Mouse (Mus musculus) left cerebral cortex, adult 18-20 months (tissue): ENCODE data around the gene Cd274. TPM values are rescaled to one million over a fixed set of nuclear protein-coding genes. Genes with fewer than 3 reads are reported as not detected.
"Not testable (repeated sequence)": the region's sequence is repeated elsewhere in the genome, so short reads cannot be mapped to it uniquely, and the experiment has no call there.

Experiments
- DNase-seq, 2 experiments: peaks; one replicate each; pipeline ENCODE4 v3.0.0; 2021 to 2022; ENCODE audit warnings: low spot score in 2 of 2, mixed read lengths in 1 of 2
- total RNA-seq, 2 experiments: library from RNA; stranded (reverse); gene quantifications; 2 replicates each; pipeline ENCODE4 v1.2.3; 2021

The Cd274 gene
- total RNA-seq, 2 experiments from 2014 or later: 1.3 to 1.8 TPM

GRCm38 (mm10) chr19:29391279-29391678, 24.0 kb downstream of the Cd274 start:
- no peak for DNase-seq

DNA sequence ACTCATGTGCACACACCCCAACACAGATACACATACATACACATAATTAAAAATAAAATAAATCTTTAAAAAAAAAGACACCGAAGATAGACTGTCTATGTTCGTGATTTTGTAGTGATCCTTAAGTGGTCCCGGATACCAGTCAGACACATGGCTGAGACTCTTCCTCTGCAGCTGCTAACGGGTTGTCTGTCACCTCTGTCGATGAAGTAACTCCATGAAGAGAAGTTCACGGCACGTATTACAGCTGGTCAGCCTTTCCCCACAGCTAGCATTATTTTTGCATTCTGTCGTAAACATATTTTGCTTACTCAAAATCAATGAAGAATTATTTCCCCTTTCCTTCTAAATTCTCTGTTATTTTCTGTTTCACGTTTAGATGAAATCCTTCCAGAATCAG, 26.1 kb downstream of the Cd274 start:
- no peak for DNase-seq

- no peak for DNase-seq
These were observed 27.5 kb downstream of the Cd274 start for GRCm38 (mm10) chr19:29394721-29395120.

DNA sequence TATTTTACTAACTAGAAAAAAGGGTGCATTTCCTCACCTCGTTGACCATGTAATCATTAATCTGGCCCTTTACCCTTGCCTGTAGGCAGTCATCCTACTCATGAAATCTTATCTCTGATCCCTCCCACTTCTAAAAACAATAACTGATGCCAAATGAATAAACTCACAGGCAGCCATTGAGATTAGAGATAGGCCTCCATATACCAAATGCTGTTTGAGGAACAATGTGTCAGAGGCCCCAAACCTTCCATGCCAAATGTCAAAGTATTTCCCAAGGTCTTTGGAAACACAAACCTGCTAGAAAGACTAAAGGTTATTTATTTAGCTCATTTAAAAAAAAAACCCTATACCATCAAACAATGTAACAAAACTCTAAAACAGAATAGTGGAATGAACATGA, 29.1 kb downstream of the Cd274 start:
- DNase-seq: no peak

DNA sequence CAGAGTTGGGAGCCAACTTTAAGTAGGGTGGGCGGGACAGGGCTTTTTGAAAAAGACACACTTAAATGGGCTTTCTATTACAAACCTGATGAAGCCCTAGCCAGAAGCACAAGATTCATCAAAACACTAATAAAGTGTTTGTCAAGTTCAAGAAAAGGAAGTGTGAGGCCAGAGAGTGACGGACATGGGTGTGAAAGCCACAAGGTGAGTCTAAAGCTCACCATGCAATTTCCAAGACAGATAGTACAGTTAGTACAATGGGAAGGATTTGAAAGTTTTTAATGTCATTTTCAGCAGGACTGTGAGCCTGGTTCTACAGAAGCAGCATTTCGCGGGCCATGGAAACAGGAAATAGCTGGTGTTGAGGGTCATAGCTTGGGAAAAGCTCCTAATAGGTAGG, 32.5 kb downstream of the Cd274 start:
- DNase-seq: no peak

GRCm38 (mm10) chr19:29400466-29400865, 33.2 kb downstream of the Cd274 start:
- DNase-seq: no peak

DNA sequence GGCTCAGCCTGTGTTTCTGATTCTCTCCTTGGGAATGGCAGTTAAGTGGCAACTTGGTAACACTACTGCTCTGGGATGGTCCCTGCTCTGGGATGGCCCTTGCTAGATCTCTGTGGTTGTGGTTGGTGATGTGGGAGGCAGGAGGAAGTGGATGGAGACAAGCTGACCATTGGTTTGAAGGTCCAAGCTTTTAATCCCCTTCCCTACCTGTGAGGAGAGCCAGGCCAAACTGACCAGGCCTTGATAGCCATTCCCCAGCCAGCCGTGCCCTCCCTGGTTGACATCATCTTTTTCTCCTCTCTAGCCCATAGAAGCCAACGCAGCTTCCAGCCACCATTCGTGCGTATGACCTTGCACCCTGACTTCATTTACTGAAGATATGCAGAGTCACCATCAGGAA, 35.4 kb downstream of the Cd274 start:
- DNase-seq: no peak

- DNase-seq: no peak
These were observed 36.0 kb downstream of the Cd274 start for GRCm38 (mm10) chr19:29403251-29403650.

- no peak for DNase-seq
These were observed 38.1 kb downstream of the Cd274 start for GRCm38 (mm10) chr19:29405388-29405787.

GRCm38 (mm10) chr19:29406042-29407017, 39.1 kb downstream of the Cd274 start:
- DNase-seq: no peak

- DNase-seq: no peak
These were observed 43.4 kb downstream of the Cd274 start, which contains the start of gene Pdcd1lg2 for GRCm38 (mm10) chr19:29410619-29411018. Gene Pdcd1lg2 (plus strand): TSS chr19:29410919.

DNA sequence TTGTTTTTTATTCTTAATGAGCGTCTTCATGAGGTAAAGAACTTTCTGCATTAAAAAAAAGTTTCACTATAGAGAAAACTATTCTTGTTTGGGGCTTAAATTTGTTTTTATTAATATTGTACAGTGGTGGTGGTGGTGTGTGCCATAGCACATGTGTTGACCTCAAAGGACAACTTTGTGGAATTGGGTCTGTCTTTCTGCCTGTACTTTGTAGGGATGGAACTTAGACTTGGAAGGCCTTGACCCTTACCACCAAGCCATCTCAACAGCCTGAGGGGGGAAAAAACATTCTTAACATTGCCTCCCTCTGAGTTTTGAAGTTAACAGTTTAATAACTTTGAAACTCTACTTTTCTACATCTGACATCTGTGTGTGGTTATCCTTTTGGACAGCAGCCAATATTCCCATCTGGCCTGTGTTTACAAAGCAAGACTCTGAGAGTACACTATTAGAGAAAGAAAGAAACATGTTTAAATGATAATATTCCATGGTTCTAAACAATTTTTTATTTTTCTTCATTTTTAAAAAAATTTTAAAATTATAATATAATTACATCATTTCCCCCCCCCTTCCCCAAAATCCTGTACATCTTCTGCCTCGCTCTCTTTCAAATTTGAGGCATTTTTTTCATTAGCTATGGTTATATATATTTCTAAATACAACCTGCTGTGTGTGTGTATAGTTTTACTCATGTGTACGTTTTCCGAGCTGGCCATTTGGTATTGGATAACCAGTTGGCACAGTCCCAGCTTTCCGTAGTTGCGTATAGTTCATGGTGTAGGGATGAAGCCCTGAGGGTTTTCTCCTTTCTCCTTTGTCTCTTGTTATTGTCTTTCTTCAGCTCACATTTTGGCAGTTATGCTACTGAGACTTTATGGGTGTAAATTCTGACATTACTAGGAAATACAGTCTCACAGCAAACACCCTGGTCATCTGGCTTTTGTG, 45.5 kb downstream of the Cd274 start:
- no peak for DNase-seq

GRCm38 (mm10) chr19:29414513-29414912, 47.3 kb downstream of the Cd274 start:
- DNase-seq: no peak

- not testable (repeated sequence) for DNase-seq
These were observed 47.7 kb downstream of the Cd274 start for GRCm38 (mm10) chr19:29414917-29415316.

DNA sequence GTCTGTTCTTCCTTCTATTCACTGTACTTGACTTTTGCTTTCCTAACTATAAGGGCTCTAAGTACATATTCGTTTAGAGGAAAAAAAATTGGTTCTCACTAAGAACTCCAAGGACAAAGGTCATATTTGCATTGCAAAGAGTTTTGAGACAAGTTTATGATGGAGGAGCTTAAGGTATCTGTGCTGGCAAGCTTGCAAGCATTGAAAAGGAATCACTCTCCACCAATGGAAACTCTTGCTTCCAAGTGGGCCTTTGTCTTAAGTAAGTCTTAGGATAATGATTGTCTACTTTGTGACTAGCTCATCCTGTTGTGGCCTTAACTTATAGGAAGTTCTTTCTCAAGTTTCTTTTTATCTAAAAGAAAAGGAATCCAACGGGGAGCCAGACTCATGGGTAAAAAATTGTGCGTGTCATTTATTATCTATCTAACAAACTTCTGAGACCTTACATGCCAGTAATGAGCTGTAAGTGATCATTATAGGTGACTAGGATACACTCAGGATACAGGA, 49.2 kb downstream of the Cd274 start:
- DNase-seq: no peak

- no peak for DNase-seq
These were observed 49.9 kb downstream of the Cd274 start for GRCm38 (mm10) chr19:29417188-29417587.

GRCm38 (mm10) chr19:29417894-29418293, 50.6 kb downstream of the Cd274 start:
- DNase-seq: no peak

DNA sequence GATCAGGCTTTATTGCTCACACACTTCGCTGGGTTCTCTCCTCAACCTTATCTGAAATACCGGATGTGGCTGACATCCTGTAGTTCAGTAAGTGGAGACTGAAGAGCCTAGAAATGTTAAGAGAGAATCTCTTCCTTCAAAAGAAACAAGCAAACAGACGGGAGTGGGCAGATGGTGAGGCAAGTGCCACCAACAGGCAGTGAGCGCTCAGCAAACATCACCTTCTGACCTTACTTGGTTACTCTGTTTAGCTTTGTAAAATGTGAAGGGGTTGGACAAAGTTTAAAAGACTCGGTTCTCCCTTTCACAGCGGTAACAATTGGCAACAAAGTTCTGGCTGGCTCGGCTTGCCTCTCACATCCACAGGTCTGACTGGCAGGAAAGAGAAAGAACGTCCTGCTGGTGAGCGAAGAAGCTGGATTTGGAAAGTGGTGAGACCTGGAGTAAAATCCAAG, 51.4 kb downstream of the Cd274 start:
- no peak for DNase-seq

GRCm38 (mm10) chr19:29419506-29419905, 52.3 kb downstream of the Cd274 start:
- no peak for DNase-seq

DNA sequence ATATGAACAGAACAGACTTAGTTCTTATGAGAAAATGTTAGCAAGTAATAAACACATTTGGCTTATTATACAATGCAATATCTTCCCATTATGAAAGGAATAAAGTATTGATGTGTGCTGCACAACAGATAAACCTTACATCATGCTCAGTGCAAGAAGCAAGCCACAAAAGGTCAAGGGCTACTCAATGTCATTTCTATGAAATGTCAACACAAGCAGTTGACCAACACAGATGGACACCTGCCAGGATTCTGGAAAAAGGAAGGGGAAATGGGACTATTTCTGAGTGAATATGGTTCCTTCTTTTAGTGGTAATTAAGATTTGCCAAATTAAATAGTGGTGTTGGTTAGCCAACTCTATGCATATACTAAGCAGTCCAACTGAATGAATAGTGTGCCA, 52.7 kb downstream of the Cd274 start:
- no peak for DNase-seq

DNA sequence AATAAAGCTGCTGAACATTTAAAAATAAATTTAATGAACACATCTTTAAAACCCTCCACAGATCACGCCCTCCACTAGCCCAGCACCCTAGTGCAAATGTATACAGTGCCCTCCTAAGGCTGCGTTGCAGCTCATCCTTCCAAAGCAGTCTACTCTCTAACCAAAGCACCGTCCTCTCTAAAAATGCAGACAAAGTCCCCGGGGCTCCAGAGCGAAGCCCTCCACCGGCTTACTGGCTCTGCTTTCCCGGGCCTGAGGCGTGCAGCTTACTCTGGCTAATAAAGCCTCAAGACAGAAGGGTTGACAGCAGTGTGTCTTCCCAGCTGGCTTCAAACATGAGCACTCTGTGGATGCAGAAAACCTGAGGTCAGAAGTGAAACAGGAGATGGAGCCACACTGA, 53.1 kb downstream of the Cd274 start:
- no peak for DNase-seq
